Mouse (Mus musculus) MEL (cell line): ENCODE data around the gene Myt1l. TPM values are rescaled to one million over a fixed set of nuclear protein-coding genes. Genes with fewer than 3 reads are reported as not detected.

Source experiments
- DNase-seq: peaks from one replicate; pipeline ENCODE4 v3.0.0; 2011; ENCODE audit warnings: low read depth, low spot score
- H3K27ac ChIP-seq: 2 replicates; pipeline ENCODE4 v1.5.1; 2012; ENCODE audit warnings: low read depth, mild to moderate bottlenecking, control low read depth, low read length, moderate library complexity; ENCODE audit not compliant: control insufficient read depth
- H3K27me3 ChIP-seq, 2 experiments: fragments of 150-350 bp in 1 of 2; sonication (generic) in 1 of 2; 2 replicates each; pipeline ENCODE4 v1.6.1; 2012; ENCODE audit warnings: low read length in 2 of 2, mild to moderate bottlenecking in 2 of 2, improper control_type of control experiment in 1 of 2, moderate library complexity in 1 of 2; ENCODE audit not compliant: insufficient read depth in 2 of 2, control insufficient read depth in 1 of 2
- H3K36me3 ChIP-seq, 2 experiments: 2 replicates each; pipeline ENCODE4 v1.6.1; 2012 to 2014; ENCODE audit warnings: low read length in 2 of 2, improper control_type of control experiment in 1 of 2, inconsistent platforms in 1 of 2, mild to moderate bottlenecking in 1 of 2; ENCODE audit not compliant: insufficient read depth in 2 of 2, control insufficient read depth in 1 of 2
- H3K4me1 ChIP-seq, 2 experiments: fragments of 150-350 bp in 1 of 2; sonication (generic) in 1 of 2; 2 replicates each; pipeline ENCODE4 v1.6.1; 2012; ENCODE audit warnings: low read length in 2 of 2, improper control_type of control experiment in 1 of 2, mild to moderate bottlenecking in 1 of 2; ENCODE audit not compliant: insufficient read depth in 2 of 2, control insufficient read depth in 1 of 2
- H3K4me3 ChIP-seq, 2 experiments: fragments of 150-350 bp in 1 of 2; sonication (generic) in 1 of 2; 2 replicates each; pipeline ENCODE4 v1.5.1; 2012; ENCODE audit warnings: low read depth in 2 of 2, low read length in 2 of 2, mild to moderate bottlenecking in 2 of 2, moderate library complexity in 2 of 2, control low read depth in 1 of 2, improper control_type of control experiment in 1 of 2; ENCODE audit not compliant: control insufficient read depth in 1 of 2, insufficient read depth in 1 of 2
- H3K79me2 ChIP-seq: 2 replicates; pipeline ENCODE4 v1.6.1; 2012; ENCODE audit warnings: mild to moderate bottlenecking, low read length, moderate library complexity; ENCODE audit not compliant: control insufficient read depth, poor library complexity, insufficient read depth
- H3K9ac ChIP-seq: 2 replicates; pipeline ENCODE4 v1.6.1; 2012; ENCODE audit warnings: low read depth, mild to moderate bottlenecking, control low read depth, low read length, moderate library complexity; ENCODE audit not compliant: control insufficient read depth, poor library complexity, severe bottlenecking
- H3K9me3 ChIP-seq: fragments of 150-350 bp; sonication (generic); replicated peaks from 2 replicates; pipeline ENCODE4 v1.6.1; 2012; ENCODE audit warnings: mild to moderate bottlenecking, low read length, improper control_type of control experiment, moderate library complexity; ENCODE audit not compliant: insufficient read depth
- CHD1 ChIP-seq: IDR thresholded peaks from 2 replicates; pipeline ENCODE4 v1.6.1; 2012; ENCODE audit warnings: low read depth, mild to moderate bottlenecking, inconsistent platforms, low read length, improper control_type of control experiment
- CHD2 ChIP-seq: IDR thresholded peaks from 2 replicates; pipeline ENCODE4 v1.6.1; 2011; ENCODE audit warnings: low read length, improper control_type of control experiment
- CTCF ChIP-seq, 3 experiments: IDR thresholded peaks in 2 of 3; conservative IDR thresholded peaks in 1 of 3; 2 replicates each; pipeline ENCODE4 v1.5.1; 2011 to 2012; ENCODE audit warnings: low read length in 3 of 3, low read depth in 2 of 3, mild to moderate bottlenecking in 2 of 3, improper control_type of control experiment in 1 of 3, inconsistent platforms in 1 of 3, mixed read lengths in 1 of 3, moderate library complexity in 1 of 3; ENCODE audit not compliant: control insufficient read depth in 1 of 3, insufficient read depth in 1 of 3, poor library complexity in 1 of 3, severe bottlenecking in 1 of 3
- EP300 ChIP-seq, 2 experiments: IDR thresholded peaks; 2 replicates each; pipeline ENCODE4 v1.6.1; 2011; ENCODE audit warnings: improper control_type of control experiment in 2 of 2, low read length in 2 of 2, low read depth in 1 of 2, mild to moderate bottlenecking in 1 of 2
- ETS1 ChIP-seq: IDR thresholded peaks from 2 replicates; pipeline ENCODE4 v1.6.1; 2012; ENCODE audit warnings: low read depth, mild to moderate bottlenecking, inconsistent platforms, low read length, improper control_type of control experiment, moderate library complexity
- HCFC1 ChIP-seq: IDR thresholded peaks from 2 replicates; pipeline ENCODE4 v1.6.1; 2012; ENCODE audit warnings: low read depth, mild to moderate bottlenecking, inconsistent platforms, low read length, improper control_type of control experiment, moderate library complexity
- MAFK ChIP-seq: IDR thresholded peaks from 2 replicates; pipeline ENCODE4 v1.6.1; 2011; ENCODE audit warnings: low read depth, mild to moderate bottlenecking, low read length, improper control_type of control experiment, borderline replicate concordance
- MEF2A ChIP-seq: IDR thresholded peaks from 2 replicates; pipeline ENCODE4 v1.6.1; 2014; ENCODE audit warnings: low read depth, mild to moderate bottlenecking, inconsistent platforms, low read length, improper control_type of control experiment; ENCODE audit not compliant: poor library complexity, insufficient replicate concordance, severe bottlenecking; ENCODE audit errors: extremely low read depth
- MYC ChIP-seq: IDR thresholded peaks from 2 replicates; pipeline ENCODE4 v1.6.1; 2011; ENCODE audit warnings: low read depth, mild to moderate bottlenecking, low read length, improper control_type of control experiment, moderate library complexity
- POLR2A ChIP-seq, 2 experiments: IDR thresholded peaks; 2 replicates each; pipeline ENCODE4 v1.6.1; 2011 to 2012; ENCODE audit warnings: low read length in 2 of 2, mild to moderate bottlenecking in 2 of 2, control low read depth in 1 of 2, improper control_type of control experiment in 1 of 2, low read depth in 1 of 2, moderate library complexity in 1 of 2; ENCODE audit not compliant: control insufficient read depth in 1 of 2, insufficient read depth in 1 of 2, poor library complexity in 1 of 2
- POLR2AphosphoS5 ChIP-seq: IDR thresholded peaks from 2 replicates; pipeline ENCODE4 v1.6.1; 2012; ENCODE audit warnings: low read depth, borderline replicate concordance, mild to moderate bottlenecking, inconsistent platforms, low read length, moderate library complexity, mixed read lengths
- SIN3A ChIP-seq: IDR thresholded peaks from 2 replicates; pipeline ENCODE4 v1.6.1; 2012; ENCODE audit warnings: low read length, improper control_type of control experiment, inconsistent platforms
- SMC3 ChIP-seq: IDR thresholded peaks from 2 replicates; pipeline ENCODE4 v1.6.1; 2011; ENCODE audit warnings: low read depth, low read length, improper control_type of control experiment
- TCF12 ChIP-seq: IDR thresholded peaks from 2 replicates; pipeline ENCODE4 v1.6.1; 2014; ENCODE audit warnings: low read depth, mild to moderate bottlenecking, inconsistent platforms, low read length, improper control_type of control experiment, moderate library complexity
- USF1 ChIP-seq: IDR thresholded peaks from 2 replicates; pipeline ENCODE4 v1.6.1; 2014; ENCODE audit warnings: low read depth, mild to moderate bottlenecking, inconsistent platforms, low read length, improper control_type of control experiment, moderate library complexity
- ZC3H11A ChIP-seq: IDR thresholded peaks from 2 replicates; pipeline ENCODE4 v1.6.1; 2012; ENCODE audit warnings: low read depth, mild to moderate bottlenecking, inconsistent platforms, low read length, improper control_type of control experiment
- ZKSCAN1 ChIP-seq: IDR thresholded peaks from 2 replicates; pipeline ENCODE4 v1.6.1; 2012; ENCODE audit warnings: low read depth, mild to moderate bottlenecking, inconsistent platforms, low read length, improper control_type of control experiment, moderate library complexity
- polyA plus RNA-seq, 2 experiments: library from polyadenylated mRNA; stranded (reverse) in 1 of 2; unstranded in 1 of 2; fragments of >175 nt in 1 of 2; fragments of >200 nt in 1 of 2; gene quantifications; 2 replicates each; pipeline versions ENCODE4 v1.2.1 to v1.2.4; 2012; ENCODE audit warnings: low replicate concordance in 2 of 2, low read depth in 1 of 2; ENCODE audit not compliant: insufficient read length in 2 of 2, insufficient read depth in 1 of 2, missing spikeins in 1 of 2
- total RNA-seq: library from RNA; depleted of rRNA; stranded (reverse); fragments of 300-350 nt; gene quantifications from 2 replicates; pipeline ENCODE4 v1.2.3, GENCODE M21; 2012

Gene Myt1l
- total and polyA plus RNA-seq, 3 experiments, result not detected

DNA sequence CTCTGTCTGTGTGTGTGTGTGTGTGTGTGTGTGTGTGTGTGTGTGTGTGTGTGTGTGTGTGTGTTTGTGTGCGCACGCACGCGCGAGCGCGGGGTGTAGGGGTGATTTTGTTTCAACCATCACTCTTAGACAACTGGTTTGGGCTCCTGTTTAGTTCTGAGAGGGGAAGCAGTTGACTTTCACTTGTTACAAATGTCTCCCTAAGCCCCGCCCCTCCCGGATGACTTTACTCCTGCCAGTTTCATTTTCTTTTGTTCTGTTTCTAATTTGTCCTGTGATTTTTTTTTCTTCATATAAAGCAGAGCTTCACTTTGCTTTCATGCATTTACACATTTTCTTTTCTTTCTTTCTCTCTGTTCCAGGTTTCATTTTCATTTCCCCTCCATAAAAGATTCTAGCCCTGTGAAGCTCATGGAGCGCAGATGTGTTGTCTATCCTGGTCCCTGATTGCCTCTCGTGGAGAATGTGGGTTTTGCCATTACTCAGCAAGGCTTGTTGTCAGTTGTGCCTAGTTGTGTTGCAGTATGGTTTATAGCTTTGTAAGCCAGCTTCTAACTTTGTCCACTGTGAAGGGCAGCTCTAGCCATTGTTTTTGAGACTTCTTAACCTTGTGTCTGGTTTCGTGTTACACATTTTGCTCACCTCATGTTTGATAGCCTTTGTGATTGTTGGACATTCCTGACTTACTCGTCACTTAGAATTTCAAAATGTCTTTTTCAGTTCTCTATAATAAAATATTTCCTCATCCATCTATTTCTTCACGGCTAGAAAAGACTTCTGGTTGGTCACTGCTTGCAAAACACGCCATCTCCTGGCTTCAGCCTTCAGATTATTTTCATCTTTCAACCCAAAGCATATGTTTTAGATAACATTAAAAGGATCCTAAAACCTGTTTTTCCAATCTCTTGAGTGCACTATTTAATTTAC is 184.9 kb downstream of the Myt1l start:
- no peaks in the 10 kb centered on the region for H3K79me2 ChIP-seq
- H3K4me3 ChIP-seq, result peak overlapping the region; percentile 20 to 35; a peak in 1 of 4 replicates
- DNase-seq, result peak; percentile 15
- TF ChIP-seq MAFK (no peak), CHD2 (no peak), TCF12 (no peak), CTCF (IDR thresholded peaks at IDR 0.05 in 2 of 3, conservative IDR thresholded peaks at IDR 0.05 in 1 of 3; ENCODE audit: control insufficient read depth in 1 of 3, insufficient read depth in 1 of 3, low read depth in 2 of 3, low read length in 3 of 3, poor library complexity in 1 of 3, severe bottlenecking in 1 of 3) (no peak), EP300 (IDR thresholded peaks at IDR 0.05; ENCODE audit: low read depth in 1 of 2, low read length in 2 of 2) (no peak), POLR2AphosphoS5 (no peak), CHD1 (no peak), SMC3 (no peak), POLR2A (IDR thresholded peaks at IDR 0.05; ENCODE audit: control insufficient read depth in 1 of 2, insufficient read depth in 1 of 2, low read depth in 1 of 2, low read length in 2 of 2, poor library complexity in 1 of 2) (no peak), ZC3H11A (no peak), ETS1 (no peak), USF1 (no peak), MYC (no peak), SIN3A (no peak)
- no peaks in the 10 kb centered on the region for H3K4me1 ChIP-seq
- no peak overlapping the region for H3K27ac ChIP-seq
- no peaks in the 10 kb centered on the region for H3K9me3 ChIP-seq
- H3K9ac ChIP-seq, result no peak overlapping the region
- H3K27me3 ChIP-seq, result no peaks in the 10 kb centered on the region
- H3K36me3 ChIP-seq, result no peaks in the 10 kb centered on the region

- DNase-seq, result no peak
- no peaks in the 10 kb centered on the region for H3K27me3 ChIP-seq
- H3K4me1 ChIP-seq, result no peaks in the 10 kb centered on the region
- no peak overlapping the region for H3K9ac ChIP-seq
- no peak overlapping the region for H3K4me3 ChIP-seq
- no peaks in the 10 kb centered on the region for H3K9me3 ChIP-seq
- no peak overlapping the region for H3K27ac ChIP-seq
- TF ChIP-seq POLR2AphosphoS5, result no peak
- no peak for TF ChIP-seq HCFC1
- no peak for TF ChIP-seq MEF2A
- no peak for TF ChIP-seq SIN3A
- TF ChIP-seq EP300 (IDR thresholded peaks at IDR 0.05; ENCODE audit: low read depth in 1 of 2, low read length in 2 of 2), result no peak
- TF ChIP-seq SMC3, result no peak
- TF ChIP-seq ZKSCAN1, result no peak
- H3K36me3 ChIP-seq, result no peaks in the 10 kb centered on the region
- no peaks in the 10 kb centered on the region for H3K79me2 ChIP-seq
Observed at GRCm38 (mm10) chr12:29723722-29724338, 195.6 kb downstream of the Myt1l start.
